Mouse (Mus musculus): ENCODE results near the gene Drap1. TPM values are rescaled to one million over a fixed set of nuclear protein-coding genes. Genes with fewer than 3 reads are reported as not detected.

The Drap1 gene
- polyA plus RNA-seq, 1 experiment from 2014 or later: 219 TPM

DNA sequence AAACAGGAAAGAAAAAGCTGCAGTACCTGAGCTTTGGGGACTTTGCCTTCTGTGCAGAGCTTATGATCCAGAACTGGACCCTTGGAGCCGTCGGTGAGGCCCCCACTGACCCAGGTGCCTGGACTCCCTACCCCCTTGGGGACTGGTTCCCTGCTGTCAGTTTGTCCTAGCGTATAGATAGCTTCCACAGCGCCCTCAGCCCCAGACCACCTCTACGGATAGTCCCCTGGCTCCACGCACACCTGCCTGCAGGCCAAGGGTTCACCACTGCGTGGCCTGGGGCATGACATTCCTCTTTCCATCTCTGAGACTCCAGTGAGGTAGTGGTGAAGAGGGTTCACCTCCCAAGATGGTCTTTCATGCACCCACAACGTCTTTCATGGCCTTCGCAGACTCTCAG is 38.4 kb upstream of the Drap1 start:
- Histone ChIP-seq H3K9me3 (replicated peaks; ENCODE audit: control insufficient read depth, low read length) (no peaks in the 10 kb centered on the region), H3K27ac (ENCODE audit: low read length) (no peak overlapping the region), H3K4me2 (ENCODE audit: low read depth, low read length) (no peak overlapping the region), H3K4me3 (ENCODE audit: low read length) (no peak overlapping the region), H3K4me1 (ENCODE audit: control insufficient read depth, insufficient read depth, low read length) (peaks cover 19% of the 10 kb centered on the region), H3K36me3 (ENCODE audit: control insufficient read depth, insufficient read depth) (peaks cover 33% of the 10 kb centered on the region), H3K9ac (ENCODE audit: low read length) (no peak overlapping the region), H3K27me3 (ENCODE audit: control insufficient read depth, insufficient read depth, low read length) (no peaks in the 10 kb centered on the region)
- no peak for ATAC-seq (replicated peaks; ENCODE audit: extremely low read depth, insufficient read depth, low FRiP score)
- 89% methylated on average over 9 of the region's 9 CpGs for WGBS

DNA sequence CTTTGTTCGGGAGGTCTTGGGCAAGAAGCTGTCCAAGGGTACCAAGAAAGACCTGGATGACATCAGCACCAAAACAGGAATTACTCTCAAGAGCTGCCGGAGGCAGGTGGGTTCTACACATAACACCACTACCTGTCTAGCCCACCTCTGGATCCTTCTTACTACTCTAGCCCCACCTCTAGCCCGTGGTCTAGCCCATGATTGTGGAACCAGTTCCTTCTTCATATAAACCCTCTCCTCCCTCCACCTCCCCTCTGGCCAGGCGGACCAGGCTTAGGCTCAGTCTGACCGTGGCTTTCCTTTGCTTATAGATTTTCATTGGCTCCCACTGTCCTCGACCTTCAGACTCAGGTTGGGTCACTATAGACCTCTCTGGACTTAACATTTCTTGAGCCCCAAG is 36.6 kb upstream of the Drap1 start:
- Histone ChIP-seq H3K4me1 (ENCODE audit: control insufficient read depth, insufficient read depth, low read length) (peaks cover 26% of the 10 kb centered on the region), H3K36me3 (ENCODE audit: control insufficient read depth, insufficient read depth) (peaks cover 25% of the 10 kb centered on the region), H3K27me3 (ENCODE audit: control insufficient read depth, insufficient read depth, low read length) (no peaks in the 10 kb centered on the region), H3K27ac (ENCODE audit: low read length) (no peak overlapping the region), H3K9me3 (replicated peaks; ENCODE audit: control insufficient read depth, low read length) (no peaks in the 10 kb centered on the region), H3K9ac (ENCODE audit: low read length) (peak overlapping the region; percentile 88), H3K4me3 (ENCODE audit: low read length) (peak overlapping the region; percentile 87), H3K4me2 (ENCODE audit: low read depth, low read length) (peak overlapping the region; percentile 93)
- WGBS: 84% methylated on average over 6 of the region's 6 CpGs
- no peak for ATAC-seq (replicated peaks; ENCODE audit: extremely low read depth, insufficient read depth, low FRiP score)

DNA sequence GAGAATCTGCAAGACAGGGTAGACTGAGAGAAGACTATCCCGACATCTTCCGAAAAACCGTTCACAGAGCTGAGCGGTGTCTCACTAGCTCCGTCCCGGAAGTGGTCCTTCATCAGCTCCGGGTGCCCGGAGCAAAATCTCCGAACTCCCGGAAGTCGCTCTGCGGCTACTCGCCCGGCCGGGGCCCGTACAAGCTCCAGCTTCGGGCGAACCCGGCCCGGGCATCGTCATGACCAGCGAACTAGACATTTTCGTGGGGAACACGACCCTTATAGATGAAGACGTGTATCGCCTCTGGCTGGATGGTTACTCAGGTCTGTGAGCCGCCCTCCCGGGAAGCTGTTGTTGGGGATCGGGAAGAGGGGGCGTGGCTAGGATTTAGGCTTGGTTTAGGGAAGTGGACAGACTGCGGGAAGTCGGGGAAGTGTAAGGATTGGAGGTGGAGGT is 35.7 kb upstream of the Drap1 start, which contains the start of gene Fibp:
TSS of gene Fibp (plus strand) at position 151 of the 447 bp plus-strand sequence.
- Histone ChIP-seq H3K4me1 (ENCODE audit: control insufficient read depth, insufficient read depth, low read length) (peaks cover 36% of the 10 kb centered on the region), H3K36me3 (ENCODE audit: control insufficient read depth, insufficient read depth) (peaks cover 16% of the 10 kb centered on the region), H3K4me2 (ENCODE audit: low read depth, low read length) (peak within 1 kb of the TSS; percentile 93), H3K4me3 (ENCODE audit: low read length) (peak within 1 kb of the TSS; percentile 87), H3K9ac (ENCODE audit: low read length) (peak within 1 kb of the TSS; percentile 88), H3K9me3 (replicated peaks; ENCODE audit: control insufficient read depth, low read length) (no peaks in the 10 kb centered on the region), H3K27me3 (ENCODE audit: control insufficient read depth, insufficient read depth, low read length) (no peaks in the 10 kb centered on the region), H3K27ac (ENCODE audit: low read length) (peak within 1 kb of the TSS; percentile 78)
- ATAC-seq (replicated peaks; ENCODE audit: extremely low read depth, insufficient read depth, low FRiP score): peak; percentile 26; the same call in 1 of the 2 replicates
- WGBS: 0% methylated on average over 32 of the region's 32 CpGs

DNA sequence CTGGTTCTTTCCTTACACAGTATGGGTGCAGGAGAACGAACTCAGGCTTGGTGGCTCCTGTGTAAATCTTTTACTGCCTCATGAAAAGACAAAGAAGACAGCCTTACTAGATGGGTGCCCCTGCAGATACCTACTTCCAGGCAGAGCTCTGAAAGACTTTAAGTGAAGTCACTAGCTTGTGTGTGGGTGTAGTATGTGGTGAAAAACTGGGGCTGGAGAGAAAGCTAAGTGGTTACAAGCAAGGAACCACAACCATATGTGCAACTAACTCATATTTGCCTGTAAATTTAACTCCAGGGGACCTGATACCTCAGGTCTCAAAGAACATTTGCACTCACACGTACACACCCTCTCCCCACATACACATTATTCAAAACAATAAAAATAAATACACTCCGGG is 35.1 kb upstream of the Drap1 start:
- WGBS: 25% methylated on average over 3 of the region's 3 CpGs
- Histone ChIP-seq H3K36me3 (ENCODE audit: control insufficient read depth, insufficient read depth) (peaks cover 10% of the 10 kb centered on the region), H3K27ac (ENCODE audit: low read length) (peak overlapping the region; percentile 58; the same call in 1 of the 2 replicates), H3K4me1 (ENCODE audit: control insufficient read depth, insufficient read depth, low read length) (peaks cover 41% of the 10 kb centered on the region), H3K27me3 (ENCODE audit: control insufficient read depth, insufficient read depth, low read length) (no peaks in the 10 kb centered on the region), H3K4me2 (ENCODE audit: low read depth, low read length) (peak overlapping the region; percentile 93), H3K9ac (ENCODE audit: low read length) (peak overlapping the region; percentile 88), H3K4me3 (ENCODE audit: low read length) (peak overlapping the region; percentile 87), H3K9me3 (replicated peaks; ENCODE audit: control insufficient read depth, low read length) (no peaks in the 10 kb centered on the region)
- no peak for ATAC-seq (replicated peaks; ENCODE audit: extremely low read depth, insufficient read depth, low FRiP score)

DNA sequence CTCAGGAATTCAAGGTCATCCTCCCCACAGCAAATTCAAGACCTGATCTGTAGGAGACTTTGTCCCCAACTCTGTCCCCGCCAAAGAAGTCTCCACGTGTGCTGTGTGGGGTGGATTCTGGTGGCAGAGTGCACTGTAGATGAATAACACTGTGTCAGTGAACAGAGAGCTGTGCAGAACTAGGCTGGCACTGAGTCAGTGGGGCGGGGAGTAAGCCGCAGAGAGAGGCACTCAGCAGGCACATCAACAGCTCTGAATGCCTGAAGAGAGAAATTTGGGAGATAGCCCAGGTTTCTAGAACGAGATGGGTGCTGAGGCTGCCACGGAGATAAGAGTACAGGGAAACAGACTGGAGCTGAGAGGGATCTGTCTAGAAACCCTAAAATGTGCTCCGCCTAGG is 34.2 kb upstream of the Drap1 start:
- WGBS: 59% methylated on average over 7 of the region's 7 CpGs
- Histone ChIP-seq H3K4me3 (ENCODE audit: low read length) (no peak overlapping the region), H3K27ac (ENCODE audit: low read length) (no peak overlapping the region), H3K9ac (ENCODE audit: low read length) (no peak overlapping the region), H3K4me2 (ENCODE audit: low read depth, low read length) (no peak overlapping the region), H3K4me1 (ENCODE audit: control insufficient read depth, insufficient read depth, low read length) (peaks cover 37% of the 10 kb centered on the region), H3K9me3 (replicated peaks; ENCODE audit: control insufficient read depth, low read length) (no peaks in the 10 kb centered on the region), H3K36me3 (ENCODE audit: control insufficient read depth, insufficient read depth) (peaks cover 8% of the 10 kb centered on the region), H3K27me3 (ENCODE audit: control insufficient read depth, insufficient read depth, low read length) (no peaks in the 10 kb centered on the region)
- ATAC-seq (replicated peaks; ENCODE audit: extremely low read depth, insufficient read depth, low FRiP score): no peak

DNA sequence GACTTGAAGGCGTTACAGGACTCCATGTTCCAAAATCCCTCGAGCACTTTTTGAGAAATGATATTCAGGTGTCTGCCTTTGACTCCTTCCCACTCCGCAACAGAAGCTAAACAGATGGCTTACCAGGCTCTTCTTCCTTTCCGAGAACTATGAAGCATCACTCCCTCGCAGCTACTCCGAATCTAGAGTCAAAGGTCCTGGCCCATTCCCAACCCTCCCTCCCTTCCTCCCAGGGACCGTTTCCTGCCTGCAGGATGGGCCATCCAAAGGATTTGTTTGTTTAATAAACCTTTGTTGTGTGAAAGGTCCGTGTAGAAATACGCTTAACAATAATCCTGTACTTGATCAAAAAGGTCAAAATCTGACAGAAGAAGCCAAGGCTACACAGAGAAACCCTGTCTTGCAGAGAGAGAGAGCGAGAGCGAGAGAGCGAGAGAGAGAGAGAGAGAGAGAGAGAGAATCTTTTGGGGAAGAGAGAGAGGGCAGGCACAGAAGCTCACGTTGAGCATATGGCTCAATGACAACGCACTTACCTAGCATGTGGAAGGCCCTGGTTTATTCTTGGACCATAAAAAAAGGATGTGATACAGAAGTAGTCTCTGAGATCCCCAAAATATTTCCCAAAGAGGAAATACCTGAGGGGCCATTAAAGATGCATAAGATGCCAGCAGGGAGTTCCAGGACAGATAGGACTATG is 33.1 kb upstream of the Drap1 start, which contains the start of gene Ccdc85b:
TSS of gene Ccdc85b (minus strand) at position 149 of the 697 bp plus-strand sequence.
- 0 out of 2 replicates have a peak, but pooled peaks have one; percentile 0 for ATAC-seq (replicated peaks; ENCODE audit: extremely low read depth, insufficient read depth, low FRiP score)
- Histone ChIP-seq H3K9ac (ENCODE audit: low read length) (peak within 1 kb of the TSS; percentile 82), H3K27ac (ENCODE audit: low read length) (peak within 1 kb of the TSS; percentile 89), H3K4me1 (ENCODE audit: control insufficient read depth, insufficient read depth, low read length) (peaks cover 32% of the 10 kb centered on the region), H3K27me3 (ENCODE audit: control insufficient read depth, insufficient read depth, low read length) (no peaks in the 10 kb centered on the region), H3K9me3 (replicated peaks; ENCODE audit: control insufficient read depth, low read length) (no peaks in the 10 kb centered on the region), H3K4me2 (ENCODE audit: low read depth, low read length) (peak within 1 kb of the TSS; percentile 98), H3K36me3 (ENCODE audit: control insufficient read depth, insufficient read depth) (peaks cover 3% of the 10 kb centered on the region; the same call in 1 of the 2 replicates), H3K4me3 (ENCODE audit: low read length) (peak within 1 kb of the TSS; percentile 71)
- 16% methylated on average over 14 of the region's 14 CpGs for WGBS

DNA sequence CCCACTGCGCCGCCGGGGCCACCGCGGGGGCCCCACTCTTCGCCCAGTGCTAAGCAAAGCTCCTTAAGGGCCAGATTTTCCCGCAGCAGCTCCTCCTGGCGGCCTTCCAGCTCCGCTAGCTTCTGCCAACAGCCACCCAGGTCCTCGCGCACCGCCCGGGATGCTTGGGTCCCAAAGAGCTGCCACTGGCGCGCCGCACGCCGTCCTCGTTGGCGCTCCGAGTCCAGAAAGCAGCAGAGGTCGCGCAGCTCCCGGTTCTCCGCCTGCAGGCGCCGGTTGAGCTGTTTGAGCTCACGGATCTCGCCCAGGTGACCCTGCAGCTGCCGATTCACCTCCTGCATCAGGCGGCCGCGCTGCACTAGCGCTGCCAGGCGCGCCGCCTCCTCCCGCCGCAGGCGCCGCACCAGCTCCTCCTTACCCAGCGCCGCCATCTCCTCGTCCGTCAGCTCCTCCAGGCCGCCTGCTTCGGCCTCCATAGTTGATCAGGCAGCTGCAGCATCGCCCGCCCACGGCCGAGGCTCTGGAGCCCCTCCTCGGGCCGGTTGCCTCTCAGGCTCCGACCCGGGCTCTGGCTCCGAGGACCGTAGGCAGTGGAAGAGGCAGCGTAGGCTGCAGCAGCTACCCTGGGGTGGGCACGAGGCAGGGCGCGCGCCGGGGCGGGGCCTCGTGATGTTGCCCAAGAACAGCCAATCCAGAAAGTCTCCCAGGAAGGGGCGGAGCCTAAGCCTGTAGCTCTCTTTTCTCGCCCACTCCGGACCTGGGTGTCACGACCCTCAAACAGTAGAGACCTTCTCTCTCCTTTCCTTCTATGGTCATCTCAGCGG is 32.4 kb upstream of the Drap1 start:
- no peaks in the 10 kb centered on the region for H3K36me3 ChIP-seq (ENCODE audit: control insufficient read depth, insufficient read depth)
- H3K9ac ChIP-seq (ENCODE audit: low read length): peak overlapping the region; percentile 82
- H3K27ac ChIP-seq (ENCODE audit: low read length): peak overlapping the region; percentile 89
- peak overlapping the region; percentile 98 for H3K4me2 ChIP-seq (ENCODE audit: low read depth, low read length)
- peak; percentile 91 for ATAC-seq (replicated peaks; ENCODE audit: extremely low read depth, insufficient read depth, low FRiP score)
- no peaks in the 10 kb centered on the region for H3K27me3 ChIP-seq (ENCODE audit: control insufficient read depth, insufficient read depth, low read length)
- WGBS: under 1% methylated on average over 70 of the region's 70 CpGs
- H3K4me1 ChIP-seq (ENCODE audit: control insufficient read depth, insufficient read depth, low read length): peaks cover 32% of the 10 kb centered on the region
- no peaks in the 10 kb centered on the region for H3K9me3 ChIP-seq (replicated peaks; ENCODE audit: control insufficient read depth, low read length)
- H3K4me3 ChIP-seq (ENCODE audit: low read length): peak overlapping the region; percentile 71

DNA sequence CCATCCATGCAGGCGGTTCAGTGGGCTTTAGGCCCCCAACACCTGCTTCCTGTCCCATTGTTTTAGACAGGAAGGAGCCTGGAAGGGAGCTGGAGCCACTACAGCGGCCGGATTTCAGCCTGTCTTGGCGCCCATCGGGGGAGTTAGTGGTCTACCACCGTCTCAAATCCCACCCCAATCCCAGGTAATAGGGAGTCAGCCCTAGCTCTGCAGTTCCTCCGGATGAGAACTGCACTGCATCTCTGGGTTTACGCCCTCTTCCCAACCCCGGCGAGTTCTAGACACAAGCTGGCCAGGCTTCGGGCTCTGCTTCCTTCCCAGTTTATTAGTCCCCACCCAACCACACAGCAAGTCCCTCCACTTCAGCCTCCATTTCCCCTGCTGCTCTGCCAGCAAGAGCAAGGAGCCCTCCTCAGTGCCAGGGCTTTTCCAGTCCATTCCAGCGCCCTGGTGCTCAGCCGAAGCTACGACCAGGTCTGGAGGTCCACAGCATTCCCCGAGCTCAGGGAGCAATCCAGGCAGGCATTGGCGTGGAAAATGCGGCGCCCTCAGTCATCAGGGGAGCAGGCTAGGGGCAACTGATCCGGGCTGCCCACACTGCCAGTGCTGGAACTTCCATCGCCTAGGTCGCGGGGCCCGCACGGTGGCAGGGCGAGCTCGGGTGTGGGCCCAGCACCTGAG is 31.6 kb upstream of the Drap1 start:
- Histone ChIP-seq H3K9me3 (replicated peaks; ENCODE audit: control insufficient read depth, low read length) (no peaks in the 10 kb centered on the region), H3K27me3 (ENCODE audit: control insufficient read depth, insufficient read depth, low read length) (no peaks in the 10 kb centered on the region), H3K4me1 (ENCODE audit: control insufficient read depth, insufficient read depth, low read length) (peaks cover 30% of the 10 kb centered on the region), H3K9ac (ENCODE audit: low read length) (peak overlapping the region; percentile 82), H3K36me3 (ENCODE audit: control insufficient read depth, insufficient read depth) (no peaks in the 10 kb centered on the region), H3K4me2 (ENCODE audit: low read depth, low read length) (peak overlapping the region; percentile 98), H3K4me3 (ENCODE audit: low read length) (peak overlapping the region; percentile 71), H3K27ac (ENCODE audit: low read length) (peak overlapping the region; percentile 89)
- peak; percentile 15; the same call in 1 of the 2 replicates for ATAC-seq (replicated peaks; ENCODE audit: extremely low read depth, insufficient read depth, low FRiP score)
- WGBS: 3% methylated on average over 26 of the region's 26 CpGs
